Mouse (Mus musculus) layer of hippocampus, postnatal 36 days (tissue): ENCODE results near the gene Slc20a1. TPM values are rescaled to one million over a fixed set of nuclear protein-coding genes. Genes with fewer than 3 reads are reported as not detected.

Experiments
- DNase-seq, 2 experiments: peaks; one replicate each; pipeline ENCODE4 v3.0.0; 2022
- total RNA-seq, 2 experiments: library from RNA; stranded (reverse); gene quantifications; 2 replicates each; pipeline ENCODE4 v1.2.3; 2021

The Slc20a1 gene
- total RNA-seq: 100 to 1,000 TPM; 115 to 119 TPM

GRCm38 (mm10) chr2:129198436-129199327 lies at the start of gene Slc20a1:
Gene Slc20a1, plus strand, starts transcription at chr2:129198764.
- peak; percentile 99 for DNase-seq

GRCm38 (mm10) chr2:129148836-129149235 lies 49.7 kb upstream of the Slc20a1 start:
- DNase-seq: no peak

- no peak for DNase-seq
Observed at GRCm38 (mm10) chr2:129150386-129150785, 48.2 kb upstream of the Slc20a1 start.

GRCm38 (mm10) chr2:129151111-129151510 lies 47.5 kb upstream of the Slc20a1 start:
- DNase-seq: no peak

GRCm38 (mm10) chr2:129152751-129153150 lies 45.8 kb upstream of the Slc20a1 start:
- DNase-seq: no peak

- no peak for DNase-seq
Observed at GRCm38 (mm10) chr2:129164815-129165214, 33.7 kb upstream of the Slc20a1 start.

- DNase-seq: no peak
Observed at GRCm38 (mm10) chr2:129166466-129167463, 31.8 kb upstream of the Slc20a1 start.

- no peak for DNase-seq
Observed at GRCm38 (mm10) chr2:129173386-129173785, 25.2 kb upstream of the Slc20a1 start.

- DNase-seq: peak; percentile 49 to 53
Observed at GRCm38 (mm10) chr2:129174474-129174873, 24.1 kb upstream of the Slc20a1 start.

GRCm38 (mm10) chr2:129175636-129176035 lies 22.9 kb upstream of the Slc20a1 start:
- DNase-seq: no peak

GRCm38 (mm10) chr2:129176676-129177420 lies 21.7 kb upstream of the Slc20a1 start:
- DNase-seq: no peak

- DNase-seq: no peak
Observed at GRCm38 (mm10) chr2:129177661-129178060, 20.9 kb upstream of the Slc20a1 start.

- no peak for DNase-seq
Observed at GRCm38 (mm10) chr2:129178182-129178908, 20.2 kb upstream of the Slc20a1 start.

- DNase-seq: no peak
Observed at GRCm38 (mm10) chr2:129179946-129180853, 18.4 kb upstream of the Slc20a1 start.

GRCm38 (mm10) chr2:129181509-129181908 lies 17.1 kb upstream of the Slc20a1 start:
- no peak for DNase-seq

- DNase-seq: no peak
Observed at GRCm38 (mm10) chr2:129182412-129182811, 16.2 kb upstream of the Slc20a1 start.

GRCm38 (mm10) chr2:129183561-129184031 lies 15.0 kb upstream of the Slc20a1 start:
- DNase-seq: peak; percentile 31 to 38

GRCm38 (mm10) chr2:129184853-129185252 lies 13.7 kb upstream of the Slc20a1 start:
- DNase-seq: no peak

GRCm38 (mm10) chr2:129185611-129186290 lies 12.8 kb upstream of the Slc20a1 start:
- no peak for DNase-seq
